12 mouse cellular contexts compared by ENCODE assay signal in the genomic region with DNA sequence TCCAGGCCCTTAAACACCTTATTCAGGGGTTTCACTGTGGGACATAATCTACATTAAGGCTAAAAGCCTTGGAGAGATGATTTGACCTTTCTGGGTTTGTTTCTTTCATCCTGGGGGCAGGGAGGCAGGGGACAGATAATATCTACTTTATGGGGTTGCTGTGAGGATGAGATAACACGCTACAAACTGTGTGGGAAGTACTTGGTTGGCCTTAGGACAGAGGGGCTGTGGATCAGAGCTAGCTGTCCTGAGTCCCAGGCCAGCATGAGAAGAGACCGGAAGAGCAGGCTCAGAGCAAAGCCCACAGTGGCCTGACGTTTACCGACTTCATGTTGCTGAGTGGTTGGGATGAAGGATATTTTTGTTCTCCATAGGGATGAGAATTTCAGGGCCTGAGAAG.
A peak's percentile ranks its signal among the peaks of the same experiment; 100 is the strongest.
DNase-seq lines count a peak whose midpoint lies in the region; ATAC-seq and TF ChIP-seq lines count a peak whose summit lies in the region.
"Had no signal": no experiment of that assay in that cellular context is flagged by ENCODE, and none has a peak within 500 bp of the region (broad histone marks: within the 10 kb centered on the region; RNA-seq: fewer than 3 reads in every experiment).

No protein-coding gene starts in this region.

- WGBS in forebrain, embryonic 16.5 days, result 96% methylated on average over 4 of the region's 4 CpGs
- 84% methylated on average over 4 of the region's 4 CpGs for WGBS in forebrain, embryonic 14.5 days
- WGBS in hindbrain, embryonic 13.5 days, result 84% methylated on average over 4 of the region's 4 CpGs
- WGBS in hindbrain, embryonic 16.5 days, result 83% methylated on average over 4 of the region's 4 CpGs

- TF ChIP-seq POLR2A in embryonic fibroblast, embryonic 13.5 days (IDR thresholded peaks at IDR 0.05; ENCODE audit: low read depth, low read length), result no peak

- H3K4me2 ChIP-seq in forebrain, embryonic 16.5 days (ENCODE audit: low read length), result no peak overlapping the region
- no peak overlapping the region for H3K4me2 ChIP-seq in forebrain, embryonic 14.5 days (ENCODE audit: low read length)
- no peak overlapping the region for H3K4me2 ChIP-seq in hindbrain, embryonic 13.5 days
- no peak overlapping the region for H3K4me2 ChIP-seq in hindbrain, embryonic 16.5 days (ENCODE audit: low read length)
- H3K4me2 ChIP-seq: liver, embryonic 12.5 days had no signal

- H3K9ac ChIP-seq in forebrain, embryonic 16.5 days (replicated peaks; ENCODE audit: low read depth, low read length), result no peak overlapping the region
- H3K9ac ChIP-seq in forebrain, embryonic 14.5 days (ENCODE audit: low read length), result no peak overlapping the region
- H3K9ac ChIP-seq in hindbrain, embryonic 13.5 days, result no peak overlapping the region
- no peak overlapping the region for H3K9ac ChIP-seq in hindbrain, embryonic 16.5 days (ENCODE audit: low read depth, low read length)
- H3K9ac ChIP-seq: liver, embryonic 12.5 days had no signal

- ATAC-seq in forebrain, embryonic 16.5 days, result no peak
- no peak for ATAC-seq in forebrain, embryonic 14.5 days
- ATAC-seq in hindbrain, embryonic 13.5 days (ENCODE audit: low FRiP score), result no peak
- no peak for ATAC-seq in hindbrain, embryonic 16.5 days
- ATAC-seq in megakaryocyte-erythroid progenitor cell, adult 5-6 weeks (replicated peaks; ENCODE audit: low FRiP score, low TSS enrichment, poor library complexity, severe bottlenecking), result peak; percentile 22; the same call in 1 of the 2 replicates
- ATAC-seq: liver, embryonic 12.5 days had no signal

- H3K36me3 ChIP-seq in forebrain, embryonic 16.5 days (ENCODE audit: control insufficient read depth, insufficient read depth), result no peaks in the 10 kb centered on the region
- no peaks in the 10 kb centered on the region for H3K36me3 ChIP-seq in forebrain, embryonic 14.5 days (ENCODE audit: control insufficient read depth, insufficient read depth, low read length)
- H3K36me3 ChIP-seq in hindbrain, embryonic 13.5 days, result no peaks in the 10 kb centered on the region
- no peaks in the 10 kb centered on the region for H3K36me3 ChIP-seq in hindbrain, embryonic 16.5 days (ENCODE audit: control insufficient read depth, insufficient read depth, low read length)
- H3K36me3 ChIP-seq: liver, embryonic 12.5 days had no signal

- peaks cover 23% of the 10 kb centered on the region for H3K4me1 ChIP-seq in forebrain, embryonic 16.5 days (replicated peaks; ENCODE audit: control insufficient read depth, insufficient read depth, low read length)
- peaks cover 16% of the 10 kb centered on the region for H3K4me1 ChIP-seq in forebrain, embryonic 14.5 days (ENCODE audit: control insufficient read depth, insufficient read depth, low read length)
- H3K4me1 ChIP-seq in hindbrain, embryonic 13.5 days (replicated peaks), result peaks cover 29% of the 10 kb centered on the region
- peaks cover 8% of the 10 kb centered on the region for H3K4me1 ChIP-seq in hindbrain, embryonic 16.5 days (ENCODE audit: control insufficient read depth, insufficient read depth, low read depth, low read length)
- peaks cover 2% of the 10 kb centered on the region; the same call in 1 of the 2 replicates for H3K4me1 ChIP-seq in embryonic fibroblast, embryonic 13.5 days (ENCODE audit: control insufficient read depth, insufficient read depth, low read length)

- peak overlapping the region; percentile 82; the same call in 1 of the 2 replicates for H3K27ac ChIP-seq in forebrain, embryonic 16.5 days (ENCODE audit: low read length)
- no peak overlapping the region for H3K27ac ChIP-seq in forebrain, embryonic 14.5 days (ENCODE audit: low read depth, low read length)
- H3K27ac ChIP-seq in hindbrain, embryonic 13.5 days, result peak overlapping the region; percentile 90
- H3K27ac ChIP-seq in hindbrain, embryonic 16.5 days (ENCODE audit: low read depth, low read length), result no peak overlapping the region
- peak overlapping the region; percentile 82 for H3K27ac ChIP-seq in embryonic fibroblast, embryonic 13.5 days (ENCODE audit: insufficient read depth, low read length)
- H3K27ac ChIP-seq: kidney, postnatal 0 days; liver, embryonic 12.5 days had no signal

- DNase-seq in forebrain, embryonic 14.5 days (ENCODE audit: low spot score), result no peak
- DNase-seq in urinary bladder, adult 18-20 months (ENCODE audit: low spot score in 2 of 2), result no peak
- no peak for DNase-seq in kidney, adult 9 months
- DNase-seq: cerebellum, postnatal 10 days; thymus, adult 18-20 months had no signal

- no peaks in the 10 kb centered on the region for H3K27me3 ChIP-seq in forebrain, embryonic 16.5 days (replicated peaks; ENCODE audit: control insufficient read depth, insufficient read depth, low read length)
- H3K27me3 ChIP-seq in forebrain, embryonic 14.5 days (replicated peaks; ENCODE audit: control insufficient read depth, insufficient read depth, low read length), result no peaks in the 10 kb centered on the region
- H3K27me3 ChIP-seq in hindbrain, embryonic 13.5 days, result no peaks in the 10 kb centered on the region
- H3K27me3 ChIP-seq in hindbrain, embryonic 16.5 days (replicated peaks; ENCODE audit: control insufficient read depth, insufficient read depth, low read length), result no peaks in the 10 kb centered on the region
- H3K27me3 ChIP-seq: liver, embryonic 12.5 days had no signal

- TF ChIP-seq CTCF in embryonic fibroblast, embryonic 13.5 days (IDR thresholded peaks at IDR 0.05; ENCODE audit: borderline replicate concordance, insufficient read depth, low read length), result no peak

- H3K4me3 ChIP-seq in forebrain, embryonic 16.5 days (replicated peaks; ENCODE audit: low read length), result no peak overlapping the region
- H3K4me3 ChIP-seq in forebrain, embryonic 14.5 days (ENCODE audit: low read depth, low read length), result no peak overlapping the region
- no peak overlapping the region for H3K4me3 ChIP-seq in hindbrain, embryonic 13.5 days
- H3K4me3 ChIP-seq in hindbrain, embryonic 16.5 days (ENCODE audit: low read length), result no peak overlapping the region
- H3K4me3 ChIP-seq in embryonic fibroblast, embryonic 13.5 days (ENCODE audit: insufficient read depth, low read length), result no peak overlapping the region
- H3K4me3 ChIP-seq: liver, embryonic 12.5 days had no signal

- H3K9me3 ChIP-seq in forebrain, embryonic 16.5 days (ENCODE audit: control insufficient read depth, low read length), result no peaks in the 10 kb centered on the region
- H3K9me3 ChIP-seq in forebrain, embryonic 14.5 days (replicated peaks; ENCODE audit: control insufficient read depth, low read length), result no peaks in the 10 kb centered on the region
- H3K9me3 ChIP-seq in hindbrain, embryonic 13.5 days, result no peaks in the 10 kb centered on the region
- no peaks in the 10 kb centered on the region for H3K9me3 ChIP-seq in hindbrain, embryonic 16.5 days (ENCODE audit: control insufficient read depth, low read length)
- H3K9me3 ChIP-seq: liver, embryonic 12.5 days had no signal

Comparison
In these comparisons a context has a peak if more than half of its experiments do, and no peak if none do; other contexts are left out.
1. H3K27ac ChIP-seq: peak in forebrain, embryonic 16.5 days (single experiment), hindbrain, embryonic 13.5 days (single experiment) and embryonic fibroblast, embryonic 13.5 days (single experiment); none in forebrain, embryonic 14.5 days (single experiment) and hindbrain, embryonic 16.5 days (single experiment).